Comparison of ENCODE assay signal across 28 mouse cellular contexts in genomic region chr16:65001993-65002821, GRCm38 (mm10).
DNase-seq lines count a peak whose midpoint lies in the region; ATAC-seq and TF ChIP-seq lines count a peak whose summit lies in the region.
"Had no signal": no experiment of that assay in that cellular context is flagged by ENCODE, and none has a peak within 500 bp of the region (broad histone marks: within the 10 kb centered on the region; RNA-seq: fewer than 3 reads in every experiment).

No protein-coding gene starts in this region.

- 64% methylated on average over 6 of the region's 6 CpGs for WGBS in midbrain, embryonic 12.5 days
- WGBS in midbrain, embryonic 11.5 days = 77% methylated on average over 6 of the region's 6 CpGs
- 48% methylated on average over 6 of the region's 6 CpGs for WGBS in forebrain, embryonic 12.5 days
- WGBS in forebrain, postnatal 0 days = 26% methylated on average over 6 of the region's 6 CpGs
- 57% methylated on average over 6 of the region's 6 CpGs for WGBS in midbrain, embryonic 16.5 days

- peak; percentile 85 for ATAC-seq in midbrain, embryonic 12.5 days (ENCODE audit: low FRiP score, low read depth)
- no peak for ATAC-seq in midbrain, embryonic 11.5 days (ENCODE audit: low FRiP score)
- ATAC-seq in forebrain, embryonic 12.5 days (ENCODE audit: low FRiP score) = peak; percentile 83; the same call in 1 of the 2 replicates
- ATAC-seq in forebrain, postnatal 0 days = peak; percentile 95
- ATAC-seq in midbrain, embryonic 16.5 days = peak; percentile 62
- ATAC-seq: hindbrain, embryonic 16.5 days; intestine, embryonic 15.5 days; Patski had no signal

- no peaks in the 10 kb centered on the region for H3K36me3 ChIP-seq in midbrain, embryonic 12.5 days
- no peaks in the 10 kb centered on the region for H3K36me3 ChIP-seq in midbrain, embryonic 11.5 days (ENCODE audit: control insufficient read depth, insufficient read depth, low read length)
- no peaks in the 10 kb centered on the region for H3K36me3 ChIP-seq in forebrain, embryonic 12.5 days (replicated peaks)
- no peaks in the 10 kb centered on the region for H3K36me3 ChIP-seq in forebrain, postnatal 0 days (ENCODE audit: insufficient read depth)
- no peaks in the 10 kb centered on the region for H3K36me3 ChIP-seq in midbrain, embryonic 16.5 days (ENCODE audit: control insufficient read depth, insufficient read depth, low read length)
- H3K36me3 ChIP-seq: embryonic facial prominence, embryonic 15.5 days; G1E; heart, embryonic 12.5 days; hindbrain, embryonic 10.5 days; intestine, embryonic 15.5 days; limb, embryonic 15.5 days; liver, embryonic 15.5 days; neural tube, embryonic 15.5 days had no signal

- H3K4me3 ChIP-seq in midbrain, embryonic 12.5 days = no peak overlapping the region
- H3K4me3 ChIP-seq in midbrain, embryonic 11.5 days (ENCODE audit: low read depth, low read length) = no peak overlapping the region
- H3K4me3 ChIP-seq in forebrain, embryonic 12.5 days (replicated peaks) = no peak overlapping the region
- no peak overlapping the region for H3K4me3 ChIP-seq in forebrain, postnatal 0 days (ENCODE audit: low read depth, low read length)
- H3K4me3 ChIP-seq in midbrain, embryonic 16.5 days (ENCODE audit: low read depth, low read length) = no peak overlapping the region
- H3K4me3 ChIP-seq: embryonic facial prominence, embryonic 15.5 days; heart, embryonic 12.5 days; hindbrain, embryonic 10.5 days; intestine, embryonic 15.5 days; layer of hippocampus, adult 2 months; limb, embryonic 15.5 days; liver, embryonic 15.5 days; neural tube, embryonic 15.5 days had no signal

- H3K4me2 ChIP-seq in midbrain, embryonic 12.5 days (replicated peaks) = no peak overlapping the region
- no peak overlapping the region for H3K4me2 ChIP-seq in midbrain, embryonic 11.5 days
- no peak overlapping the region for H3K4me2 ChIP-seq in forebrain, embryonic 12.5 days
- no peak overlapping the region for H3K4me2 ChIP-seq in forebrain, postnatal 0 days (ENCODE audit: low read depth)
- H3K4me2 ChIP-seq in midbrain, embryonic 16.5 days (ENCODE audit: low read length) = no peak overlapping the region
- H3K4me2 ChIP-seq: embryonic facial prominence, embryonic 15.5 days; heart, embryonic 12.5 days; intestine, embryonic 15.5 days; limb, embryonic 15.5 days; liver, embryonic 15.5 days; neural tube, embryonic 15.5 days had no signal

- H3K9ac ChIP-seq in midbrain, embryonic 12.5 days (replicated peaks) = no peak overlapping the region
- no peak overlapping the region for H3K9ac ChIP-seq in midbrain, embryonic 11.5 days (ENCODE audit: low read length)
- H3K9ac ChIP-seq in forebrain, embryonic 12.5 days = no peak overlapping the region
- no peak overlapping the region for H3K9ac ChIP-seq in forebrain, postnatal 0 days
- H3K9ac ChIP-seq in midbrain, embryonic 16.5 days (ENCODE audit: low read depth, low read length) = no peak overlapping the region
- H3K9ac ChIP-seq: embryonic facial prominence, embryonic 15.5 days; heart, embryonic 12.5 days; intestine, embryonic 15.5 days; limb, embryonic 15.5 days; liver, embryonic 15.5 days; neural tube, embryonic 15.5 days had no signal

- no peak overlapping the region for H3K27ac ChIP-seq in midbrain, embryonic 12.5 days (replicated peaks)
- H3K27ac ChIP-seq in midbrain, embryonic 11.5 days (ENCODE audit: low read depth, low read length) = no peak overlapping the region
- no peak overlapping the region for H3K27ac ChIP-seq in forebrain, embryonic 12.5 days
- no peak overlapping the region for H3K27ac ChIP-seq in forebrain, postnatal 0 days (ENCODE audit: low read depth, low read length)
- H3K27ac ChIP-seq in midbrain, embryonic 16.5 days (ENCODE audit: low read length) = no peak overlapping the region
- H3K27ac ChIP-seq: embryonic facial prominence, embryonic 15.5 days; hindbrain, embryonic 10.5 days; intestine, embryonic 15.5 days; layer of hippocampus, adult 2 months; limb, embryonic 15.5 days; liver, embryonic 15.5 days; neural tube, embryonic 15.5 days had no signal

- H3K9me3 ChIP-seq in midbrain, embryonic 12.5 days = no peaks in the 10 kb centered on the region
- H3K9me3 ChIP-seq in midbrain, embryonic 11.5 days (ENCODE audit: control insufficient read depth, low read length) = no peaks in the 10 kb centered on the region
- no peaks in the 10 kb centered on the region for H3K9me3 ChIP-seq in forebrain, embryonic 12.5 days
- peaks cover 5% of the 10 kb centered on the region; the same call in 1 of the 2 replicates for H3K9me3 ChIP-seq in forebrain, postnatal 0 days (ENCODE audit: low read length)
- H3K9me3 ChIP-seq in midbrain, embryonic 16.5 days (replicated peaks; ENCODE audit: control insufficient read depth, low read length, poor library complexity, severe bottlenecking) = 0 out of 2 replicates have a peak, but pooled peaks cover 2% of the 10 kb centered on the region
- H3K9me3 ChIP-seq: embryonic facial prominence, embryonic 15.5 days; hindbrain, embryonic 10.5 days; intestine, embryonic 15.5 days; limb, embryonic 15.5 days; liver, embryonic 15.5 days; neural tube, embryonic 15.5 days had no signal

- TF ChIP-seq CTCF in forebrain, postnatal 0 days (IDR thresholded peaks at IDR 0.05; ENCODE audit: low read depth) = no peak

- H3K4me1 ChIP-seq in midbrain, embryonic 12.5 days = no peaks in the 10 kb centered on the region
- H3K4me1 ChIP-seq in midbrain, embryonic 11.5 days (ENCODE audit: control insufficient read depth, insufficient read depth, low read length) = no peaks in the 10 kb centered on the region
- no peaks in the 10 kb centered on the region for H3K4me1 ChIP-seq in forebrain, embryonic 12.5 days
- no peaks in the 10 kb centered on the region for H3K4me1 ChIP-seq in forebrain, postnatal 0 days (ENCODE audit: insufficient read depth)
- H3K4me1 ChIP-seq in midbrain, embryonic 16.5 days (ENCODE audit: control insufficient read depth, insufficient read depth, low read length) = 0 out of 2 replicates have a peak, but pooled peaks cover 3% of the 10 kb centered on the region
- H3K4me1 ChIP-seq: embryonic facial prominence, embryonic 15.5 days; heart, embryonic 12.5 days; hindbrain, embryonic 10.5 days; intestine, embryonic 15.5 days; limb, embryonic 15.5 days; liver, embryonic 15.5 days; neural tube, embryonic 15.5 days had no signal

- H3K27me3 ChIP-seq in midbrain, embryonic 12.5 days = no peaks in the 10 kb centered on the region; the same call in 1 of the 2 replicates
- H3K27me3 ChIP-seq in midbrain, embryonic 11.5 days (ENCODE audit: control insufficient read depth, insufficient read depth, low read length) = no peaks in the 10 kb centered on the region
- H3K27me3 ChIP-seq in forebrain, embryonic 12.5 days = peaks cover 7% of the 10 kb centered on the region; the same call in 1 of the 2 replicates
- no peaks in the 10 kb centered on the region for H3K27me3 ChIP-seq in forebrain, postnatal 0 days (ENCODE audit: insufficient read depth, low read length)
- no peaks in the 10 kb centered on the region for H3K27me3 ChIP-seq in midbrain, embryonic 16.5 days (ENCODE audit: control insufficient read depth, insufficient read depth, low read depth, low read length)
- H3K27me3 ChIP-seq: CH12.LX; embryonic facial prominence, embryonic 15.5 days; heart, embryonic 12.5 days; intestine, embryonic 15.5 days; limb, embryonic 15.5 days; liver, embryonic 15.5 days; neural tube, embryonic 15.5 days; Patski had no signal

- no peak for DNase-seq in midbrain, embryonic 11.5 days (ENCODE audit: low spot score, missing footprints)
- peak; percentile 42 for DNase-seq in forebrain, postnatal 0 days
- no peak for DNase-seq in ovary, postnatal 36 days (ENCODE audit: low spot score)
- DNase-seq in heart, adult 11 months = no peak
- DNase-seq: B cell, adult 2 months; cerebellum, adult 9-10 months; gastrocnemius, postnatal 10 days; heart, adult 18-20 months; heart, postnatal 10 days; kidney, postnatal 25 days; lung, postnatal 4 days; thymus, adult 18-20 months; thymus, postnatal 4 days had no signal
